Mouse (Mus musculus) urinary bladder, postnatal 4 days (tissue): ENCODE measurements around the gene Plce1.

ENCODE experiments used
- DNase-seq, 2 experiments: peaks; one replicate each; pipeline ENCODE4 v3.0.0; 2021 to 2022; ENCODE audit warnings: low spot score in 2 of 2

Plce1 gene

GRCm38 (mm10) chr19:38721808-38722207, 240.9 kb downstream of the Plce1 start:
- DNase-seq = no peak

- DNase-seq = no peak
These were observed 242.1 kb downstream of the Plce1 start for GRCm38 (mm10) chr19:38722982-38723381.

GRCm38 (mm10) chr19:38723969-38724368, 243.1 kb downstream of the Plce1 start:
- no peak for DNase-seq

- DNase-seq = no peak
These were observed 247.9 kb downstream of the Plce1 start for GRCm38 (mm10) chr19:38728842-38729241.

GRCm38 (mm10) chr19:38729264-38729663, 248.4 kb downstream of the Plce1 start:
- no peak for DNase-seq

GRCm38 (mm10) chr19:38744546-38744945, 263.6 kb downstream of the Plce1 start:
- no peak for DNase-seq

- no peak for DNase-seq
These were observed 265.0 kb downstream of the Plce1 start for GRCm38 (mm10) chr19:38745810-38746491.

GRCm38 (mm10) chr19:38746492-38747014, 265.6 kb downstream of the Plce1 start:
- DNase-seq = no peak

GRCm38 (mm10) chr19:38750192-38750591, 269.3 kb downstream of the Plce1 start:
- no peak for DNase-seq

- no peak for DNase-seq
These were observed 276.3 kb downstream of the Plce1 start for GRCm38 (mm10) chr19:38757161-38757560.

GRCm38 (mm10) chr19:38758056-38758455, 277.1 kb downstream of the Plce1 start:
- no peak for DNase-seq

GRCm38 (mm10) chr19:38758685-38759472, 278.0 kb downstream of the Plce1 start:
- no peak for DNase-seq

- no peak for DNase-seq
These were observed 279.5 kb downstream of the Plce1 start for GRCm38 (mm10) chr19:38760441-38760840.

GRCm38 (mm10) chr19:38766306-38766705, 285.4 kb downstream of the Plce1 start:
- no peak for DNase-seq

GRCm38 (mm10) chr19:38775548-38775947, 294.6 kb downstream of the Plce1 start:
- DNase-seq = no peak

GRCm38 (mm10) chr19:38778805-38779204, 297.9 kb downstream of the Plce1 start:
- DNase-seq = no peak

- no peak for DNase-seq
These were observed 302.6 kb downstream of the Plce1 start for GRCm38 (mm10) chr19:38783542-38783941.

GRCm38 (mm10) chr19:38787756-38788155, 306.8 kb downstream of the Plce1 start:
- DNase-seq = no peak

GRCm38 (mm10) chr19:38793563-38794045, 312.7 kb downstream of the Plce1 start:
- no peak for DNase-seq

GRCm38 (mm10) chr19:38796546-38796945, 315.6 kb downstream of the Plce1 start:
- DNase-seq = no peak

GRCm38 (mm10) chr19:38798291-38798690, 317.4 kb downstream of the Plce1 start:
- DNase-seq = no peak

- DNase-seq = no peak
These were observed 317.9 kb downstream of the Plce1 start for GRCm38 (mm10) chr19:38798801-38799200.

GRCm38 (mm10) chr19:38818191-38818590, 337.3 kb downstream of the Plce1 start:
- DNase-seq = no peak
